Mouse (Mus musculus) limb, embryonic 11.5 days (tissue): Measurements from ENCODE around the gene Acat3. TPM values are rescaled to one million over a fixed set of nuclear protein-coding genes. Genes with fewer than 3 reads are reported as not detected.

Experiments
- ATAC-seq: fragments of 200-750 bp; cut with Nextera tagmentation; 2 replicates; pipeline ENCODE4 v1.8.0; 2017; ENCODE audit warnings: low read depth; ENCODE audit not compliant: insufficient number of reproducible peaks, low FRiP score, low TSS enrichment
- DNase-seq: peaks from one replicate; pipeline ENCODE4 v3.0.0-alpha.2; 2015; ENCODE audit warnings: low spot score
- H3K27ac ChIP-seq: fragments of 300-500 bp; sonication (generic); replicated peaks from 2 replicates; pipeline ENCODE4 v1.5.1; 2014; ENCODE audit warnings: low read depth, mild to moderate bottlenecking, low read length
- H3K27me3 ChIP-seq: fragments of 300-500 bp; sonication (generic); 2 replicates; pipeline ENCODE4 v1.6.1; 2014; ENCODE audit warnings: mild to moderate bottlenecking, low read length, mixed read lengths; ENCODE audit not compliant: control insufficient read depth, insufficient read depth
- H3K36me3 ChIP-seq: fragments of 300-500 bp; sonication (generic); 2 replicates; pipeline ENCODE4 v1.6.1; 2014; ENCODE audit warnings: mild to moderate bottlenecking, low read length, moderate library complexity, mixed read lengths; ENCODE audit not compliant: control insufficient read depth, insufficient read depth
- H3K4me1 ChIP-seq: fragments of 300-500 bp; sonication (generic); 2 replicates; pipeline ENCODE4 v1.6.1; 2014; ENCODE audit warnings: low read length, mixed read lengths; ENCODE audit not compliant: control insufficient read depth, insufficient read depth
- H3K4me2 ChIP-seq: fragments of 300-500 bp; sonication (generic); 2 replicates; pipeline ENCODE4 v1.6.1; 2014; ENCODE audit warnings: low read depth, mild to moderate bottlenecking, moderate library complexity; ENCODE audit not compliant: severe bottlenecking
- H3K4me3 ChIP-seq: fragments of 300-500 bp; sonication (generic); 2 replicates; pipeline ENCODE4 v1.5.1; 2014; ENCODE audit warnings: low read depth, low read length
- H3K9ac ChIP-seq: fragments of 300-500 bp; sonication (generic); 2 replicates; pipeline ENCODE4 v1.6.1; 2014; ENCODE audit warnings: mild to moderate bottlenecking, low read length
- H3K9me3 ChIP-seq: fragments of 300-500 bp; sonication (generic); 2 replicates; pipeline ENCODE4 v1.6.1; 2016; ENCODE audit warnings: low read length; ENCODE audit not compliant: control insufficient read depth
- WGBS: fragments of 180-500 bp; shearing (Covaris S2); extraction: QIAGEN DNeasy Blood & Tissue Kit; methylation state at CpG from one replicate; pipeline ENCODE4 v1.1.7; 2014; 5-methylcytosine and 5-hydroxymethylcytosine counted together
- polyA plus RNA-seq: library from polyadenylated mRNA; unstranded; fragments of >200 nt; fragmentation: Nextera tagmentation; extraction: Ambion mirVana; gene quantifications from 2 replicates; pipeline ENCODE4 v1.2.1, GENCODE M21; 2014

Acat3 gene
- polyA plus RNA-seq, 1 experiment from 2014 or later = 0.68 TPM

GRCm38 (mm10) chr17:12897674-12898073 is 42.7 kb downstream of the Acat3 start:
- DNase-seq (no peak), ATAC-seq (no peak)
- peaks cover 4% of the 10 kb centered on the region; the same call in 1 of the 2 replicates for H3K36me3 ChIP-seq
- H3K4me1 ChIP-seq = no peaks in the 10 kb centered on the region
- H3K27ac ChIP-seq = no peak overlapping the region
- H3K4me2 ChIP-seq = no peak overlapping the region
- no peaks in the 10 kb centered on the region for H3K27me3 ChIP-seq
- 89% methylated on average over 5 of the region's 5 CpGs for WGBS
- H3K4me3 ChIP-seq = no peak overlapping the region
- H3K9me3 ChIP-seq = no peaks in the 10 kb centered on the region
- no peak overlapping the region for H3K9ac ChIP-seq

- Histone ChIP-seq H3K4me3 (no peak overlapping the region), H3K27me3 (no peaks in the 10 kb centered on the region), H3K9ac (no peak overlapping the region), H3K4me2 (no peak overlapping the region), H3K27ac (no peak overlapping the region), H3K36me3 (no peaks in the 10 kb centered on the region), H3K9me3 (no peaks in the 10 kb centered on the region), H3K4me1 (no peaks in the 10 kb centered on the region)
- ATAC-seq (no peak), DNase-seq (no peak)
- WGBS = 89% methylated on average over 9 of the region's 9 CpGs
These were observed 48.4 kb downstream of the Acat3 start for GRCm38 (mm10) chr17:12892033-12892432.

- Histone ChIP-seq H3K27ac (no peak overlapping the region), H3K27me3 (no peaks in the 10 kb centered on the region), H3K36me3 (no peaks in the 10 kb centered on the region), H3K9me3 (no peaks in the 10 kb centered on the region), H3K4me1 (no peaks in the 10 kb centered on the region), H3K4me3 (no peak overlapping the region), H3K4me2 (no peak overlapping the region), H3K9ac (no peak overlapping the region)
- DNase-seq (no peak), ATAC-seq (no peak)
- 86% methylated on average over 4 of the region's 4 CpGs for WGBS
These were observed 49.3 kb downstream of the Acat3 start for GRCm38 (mm10) chr17:12891054-12891453.

- H3K4me3 ChIP-seq = no peak overlapping the region
- no peak overlapping the region for H3K4me2 ChIP-seq
- no peaks in the 10 kb centered on the region for H3K9me3 ChIP-seq
- DNase-seq (no peak), ATAC-seq (no peak)
- H3K4me1 ChIP-seq = no peaks in the 10 kb centered on the region
- no peak overlapping the region for H3K27ac ChIP-seq
- 78% methylated on average over 15 of the region's 15 CpGs for WGBS
- H3K36me3 ChIP-seq = no peaks in the 10 kb centered on the region
- no peaks in the 10 kb centered on the region for H3K27me3 ChIP-seq
- H3K9ac ChIP-seq = no peak overlapping the region
These were observed 53.2 kb downstream of the Acat3 start for GRCm38 (mm10) chr17:12887021-12887775.

GRCm38 (mm10) chr17:12886620-12887019 is 53.8 kb downstream of the Acat3 start:
- H3K4me3 ChIP-seq = no peak overlapping the region
- H3K27ac ChIP-seq = no peak overlapping the region
- H3K4me2 ChIP-seq = no peak overlapping the region
- no peaks in the 10 kb centered on the region for H3K36me3 ChIP-seq
- WGBS = 27% methylated on average over 6 of the region's 6 CpGs
- H3K27me3 ChIP-seq = no peaks in the 10 kb centered on the region
- ATAC-seq = no peak
- H3K9me3 ChIP-seq = no peaks in the 10 kb centered on the region
- no peak overlapping the region for H3K9ac ChIP-seq
- no peaks in the 10 kb centered on the region for H3K4me1 ChIP-seq
- no peak for DNase-seq

GRCm38 (mm10) chr17:12881216-12881615 is 59.2 kb downstream of the Acat3 start:
- H3K4me1 ChIP-seq = no peaks in the 10 kb centered on the region
- no peaks in the 10 kb centered on the region for H3K9me3 ChIP-seq
- H3K27ac ChIP-seq = no peak overlapping the region
- no peaks in the 10 kb centered on the region for H3K27me3 ChIP-seq
- H3K9ac ChIP-seq = no peak overlapping the region
- ATAC-seq = no peak
- WGBS = 84% methylated on average over 1 of the region's 1 CpGs
- no peak for DNase-seq
- no peak overlapping the region for H3K4me3 ChIP-seq
- no peak overlapping the region for H3K4me2 ChIP-seq
- H3K36me3 ChIP-seq = no peaks in the 10 kb centered on the region

GRCm38 (mm10) chr17:12880178-12880577 is 60.2 kb downstream of the Acat3 start:
- peak; percentile 86 for DNase-seq
- Histone ChIP-seq H3K9ac (no peak overlapping the region), H3K27me3 (no peaks in the 10 kb centered on the region), H3K27ac (no peak overlapping the region), H3K9me3 (no peaks in the 10 kb centered on the region), H3K4me1 (no peaks in the 10 kb centered on the region), H3K36me3 (no peaks in the 10 kb centered on the region), H3K4me3 (no peak overlapping the region), H3K4me2 (peak overlapping the region; percentile 19; the same call in 1 of the 2 replicates)
- 3% methylated on average over 14 of the region's 14 CpGs for WGBS
- peak; percentile 36; the same call in 1 of the 2 replicates for ATAC-seq

GRCm38 (mm10) chr17:12875734-12876133 is 64.7 kb downstream of the Acat3 start, which contains the start of gene Mrgprh:
TSS of gene Mrgprh (plus strand) at chr17:12876034.
- Histone ChIP-seq H3K27ac (no peak within 1 kb of the TSS), H3K36me3 (no peaks in the 10 kb centered on the region), H3K9ac (no peak within 1 kb of the TSS), H3K4me1 (peaks cover 10% of the 10 kb centered on the region), H3K4me3 (no peak within 1 kb of the TSS), H3K9me3 (no peaks in the 10 kb centered on the region), H3K4me2 (no peak within 1 kb of the TSS), H3K27me3 (no peaks in the 10 kb centered on the region)
- 80% methylated on average over 5 of the region's 5 CpGs for WGBS
- ATAC-seq = no peak
- DNase-seq = no peak
